Mouse (Mus musculus) liver, postnatal 0 days (tissue): ENCODE results near the gene Tmem14a.

Experiments used
- CTCF ChIP-seq: sonication (generic); IDR thresholded peaks from 2 replicates; pipeline ENCODE4 v1.5.1; 2016; ENCODE audit warnings: antibody characterized with exemption, low read depth
- EP300 ChIP-seq: IDR thresholded peaks from 2 replicates; pipeline ENCODE4 v1.6.1; 2016; ENCODE audit warnings: antibody characterized with exemption, low read depth, mild to moderate bottlenecking

GRCm38 (mm10) chr1:21274437-21275040 lies 56.2 kb downstream of the Tmem14a start:
- TF ChIP-seq CTCF (no peak), EP300 (no peak)
